In genomic region chr7:82221380-82221933, GRCm38 (mm10) we compare ENCODE assay signal across 16 mouse cellular contexts. TPM values are rescaled to one million over a fixed set of nuclear protein-coding genes. Genes with fewer than 3 reads are reported as not detected.
DNase-seq lines count a peak whose midpoint lies in the region; ATAC-seq and TF ChIP-seq lines count a peak whose summit lies in the region.
"Had no signal": no experiment of that assay in that cellular context is flagged by ENCODE, and none has a peak within 500 bp of the region (broad histone marks: within the 10 kb centered on the region; RNA-seq: fewer than 3 reads in every experiment).

No protein-coding gene starts in this region.

- no peak overlapping the region for H3K4me2 ChIP-seq in midbrain, embryonic 12.5 days (replicated peaks)
- no peak overlapping the region for H3K4me2 ChIP-seq in midbrain, postnatal 0 days (ENCODE audit: low read depth, low read length, poor library complexity, severe bottlenecking)
- no peak overlapping the region for H3K4me2 ChIP-seq in midbrain, embryonic 13.5 days (replicated peaks)
- H3K4me2 ChIP-seq: embryonic facial prominence, embryonic 13.5 days; neural tube, embryonic 15.5 days had no signal

- ATAC-seq in midbrain, embryonic 12.5 days (ENCODE audit: low FRiP score, low read depth): peak; percentile 52; the same call in 1 of the 2 replicates
- ATAC-seq in midbrain, postnatal 0 days (ENCODE audit: low FRiP score): no peak
- ATAC-seq in midbrain, embryonic 13.5 days: 0 out of 2 replicates have a peak, but pooled peaks have one; percentile 37
- ATAC-seq: forebrain, postnatal 0 days had no signal

- no peak overlapping the region for H3K4me3 ChIP-seq in layer of hippocampus, adult 2 months
- no peak overlapping the region for H3K4me3 ChIP-seq in midbrain, embryonic 12.5 days
- no peak overlapping the region for H3K4me3 ChIP-seq in midbrain, postnatal 0 days (ENCODE audit: low read depth, low read length)
- H3K4me3 ChIP-seq in midbrain, embryonic 13.5 days (replicated peaks): no peak overlapping the region
- H3K4me3 ChIP-seq: embryonic facial prominence, embryonic 13.5 days; neural tube, embryonic 15.5 days had no signal

- peak overlapping the region; percentile 76 for H3K27ac ChIP-seq in layer of hippocampus, adult 2 months
- H3K27ac ChIP-seq in midbrain, embryonic 12.5 days (replicated peaks): no peak overlapping the region
- no peak overlapping the region for H3K27ac ChIP-seq in midbrain, postnatal 0 days (ENCODE audit: low read depth, low read length)
- H3K27ac ChIP-seq in midbrain, embryonic 13.5 days: peak overlapping the region; percentile 26; the same call in 1 of the 2 replicates
- H3K27ac ChIP-seq: embryonic facial prominence, embryonic 13.5 days; neural tube, embryonic 15.5 days; stomach, postnatal 0 days had no signal

- 0 out of 2 replicates have a peak, but pooled peaks cover 6% of the 10 kb centered on the region for H3K4me1 ChIP-seq in midbrain, embryonic 12.5 days
- 0 out of 2 replicates have a peak, but pooled peaks cover 2% of the 10 kb centered on the region for H3K4me1 ChIP-seq in midbrain, postnatal 0 days (ENCODE audit: insufficient read depth, low read length)
- peaks cover 15% of the 10 kb centered on the region for H3K4me1 ChIP-seq in midbrain, embryonic 13.5 days (replicated peaks)
- H3K4me1 ChIP-seq: neural tube, embryonic 15.5 days had no signal

- no peaks in the 10 kb centered on the region; the same call in 1 of the 2 replicates for H3K27me3 ChIP-seq in midbrain, embryonic 12.5 days
- H3K27me3 ChIP-seq in midbrain, postnatal 0 days (ENCODE audit: insufficient read depth, low read length): no peaks in the 10 kb centered on the region
- H3K27me3 ChIP-seq in midbrain, embryonic 13.5 days: 0 out of 2 replicates have a peak, but pooled peaks cover 2% of the 10 kb centered on the region
- H3K27me3 ChIP-seq: neural tube, embryonic 15.5 days had no signal

- H3K36me3 ChIP-seq in midbrain, embryonic 12.5 days: no peaks in the 10 kb centered on the region
- H3K36me3 ChIP-seq in midbrain, postnatal 0 days (ENCODE audit: insufficient read depth, low read length): no peaks in the 10 kb centered on the region
- H3K36me3 ChIP-seq in midbrain, embryonic 13.5 days: no peaks in the 10 kb centered on the region
- H3K36me3 ChIP-seq: embryonic facial prominence, embryonic 13.5 days; neural tube, embryonic 15.5 days had no signal

- no peak for TF ChIP-seq CTCF in layer of hippocampus, adult 2 months (conservative IDR thresholded peaks at IDR 0.05)
- no peak for TF ChIP-seq CTCF in midbrain, postnatal 0 days (IDR thresholded peaks at IDR 0.05)

- no peaks in the 10 kb centered on the region for H3K9me3 ChIP-seq in midbrain, embryonic 12.5 days
- H3K9me3 ChIP-seq in midbrain, postnatal 0 days (ENCODE audit: low read length): no peaks in the 10 kb centered on the region
- no peaks in the 10 kb centered on the region for H3K9me3 ChIP-seq in midbrain, embryonic 13.5 days
- H3K9me3 ChIP-seq: embryonic facial prominence, embryonic 13.5 days; neural tube, embryonic 15.5 days had no signal

- DNase-seq in layer of hippocampus, adult 2 months (ENCODE audit: low spot score in 2 of 2): no peak
- no peak for DNase-seq in layer of hippocampus, adult 9-10 months (ENCODE audit: low spot score)
- no peak for DNase-seq in midbrain, postnatal 0 days (ENCODE audit: low spot score)
- peak; percentile 26 for DNase-seq in telencephalon, adult 2 months (ENCODE audit: low read depth, low spot score)
- no peak for DNase-seq in kidney, postnatal 36 days
- DNase-seq: cerebellum, adult 9-10 months; forebrain, postnatal 0 days; kidney, adult 11 months; liver; lung, postnatal 10 days had no signal

- 58% methylated on average over 9 of the region's 9 CpGs for WGBS in midbrain, embryonic 12.5 days
- WGBS in midbrain, postnatal 0 days: 34% methylated on average over 9 of the region's 9 CpGs
- 42% methylated on average over 9 of the region's 9 CpGs for WGBS in midbrain, embryonic 13.5 days

- H3K9ac ChIP-seq in midbrain, embryonic 12.5 days (replicated peaks): no peak overlapping the region
- H3K9ac ChIP-seq in midbrain, postnatal 0 days (replicated peaks; ENCODE audit: low read length, poor library complexity, severe bottlenecking): no peak overlapping the region
- H3K9ac ChIP-seq in midbrain, embryonic 13.5 days (replicated peaks): no peak overlapping the region
- H3K9ac ChIP-seq: embryonic facial prominence, embryonic 13.5 days; forebrain, postnatal 0 days; neural tube, embryonic 15.5 days had no signal

RNA-seq across cellular contexts. Expression of gene Sh3gl3, which starts 47.8 kb away (rescaled TPM):
- 10 to 100 TPM; 41.9 to 42.0 TPM for total RNA-seq in layer of hippocampus, adult 2 months (2021)
- 24.4 and 26.5 TPM in 2 replicates for polyA plus RNA-seq in midbrain, embryonic 12.5 days (2016; fragmentation: Nextera tagmentation; extraction: Ambion mirVana)
- total RNA-seq in midbrain, postnatal 0 days (2014; rRNA removed): 58.6 and 70.4 TPM in 2 replicates
- 102 and 108 TPM in 2 replicates for polyA plus RNA-seq in midbrain, postnatal 0 days (2015; fragmentation: Nextera tagmentation; extraction: Ambion mirVana)
- polyA plus RNA-seq in midbrain, embryonic 13.5 days (2015; fragmentation: Nextera tagmentation; extraction: Ambion mirVana): 44.8 and 47.9 TPM in 2 replicates
- total RNA-seq: common myeloid progenitor, adult 5-6 weeks had no signal

Comparison
In these comparisons a context has a peak if more than half of its experiments do, and no peak if none do; other contexts are left out.
1. H3K27ac ChIP-seq: peak in layer of hippocampus, adult 2 months (single experiment) and midbrain, embryonic 13.5 days (single experiment); none in midbrain, embryonic 12.5 days (single experiment) and midbrain, postnatal 0 days (single experiment).